Mouse (Mus musculus): Measurements from ENCODE around the gene Adam19.
"Not testable (repeated sequence)": the region's sequence is repeated elsewhere in the genome, so short reads cannot be mapped to it uniquely, and the experiment has no call there.

Gene Adam19

DNA sequence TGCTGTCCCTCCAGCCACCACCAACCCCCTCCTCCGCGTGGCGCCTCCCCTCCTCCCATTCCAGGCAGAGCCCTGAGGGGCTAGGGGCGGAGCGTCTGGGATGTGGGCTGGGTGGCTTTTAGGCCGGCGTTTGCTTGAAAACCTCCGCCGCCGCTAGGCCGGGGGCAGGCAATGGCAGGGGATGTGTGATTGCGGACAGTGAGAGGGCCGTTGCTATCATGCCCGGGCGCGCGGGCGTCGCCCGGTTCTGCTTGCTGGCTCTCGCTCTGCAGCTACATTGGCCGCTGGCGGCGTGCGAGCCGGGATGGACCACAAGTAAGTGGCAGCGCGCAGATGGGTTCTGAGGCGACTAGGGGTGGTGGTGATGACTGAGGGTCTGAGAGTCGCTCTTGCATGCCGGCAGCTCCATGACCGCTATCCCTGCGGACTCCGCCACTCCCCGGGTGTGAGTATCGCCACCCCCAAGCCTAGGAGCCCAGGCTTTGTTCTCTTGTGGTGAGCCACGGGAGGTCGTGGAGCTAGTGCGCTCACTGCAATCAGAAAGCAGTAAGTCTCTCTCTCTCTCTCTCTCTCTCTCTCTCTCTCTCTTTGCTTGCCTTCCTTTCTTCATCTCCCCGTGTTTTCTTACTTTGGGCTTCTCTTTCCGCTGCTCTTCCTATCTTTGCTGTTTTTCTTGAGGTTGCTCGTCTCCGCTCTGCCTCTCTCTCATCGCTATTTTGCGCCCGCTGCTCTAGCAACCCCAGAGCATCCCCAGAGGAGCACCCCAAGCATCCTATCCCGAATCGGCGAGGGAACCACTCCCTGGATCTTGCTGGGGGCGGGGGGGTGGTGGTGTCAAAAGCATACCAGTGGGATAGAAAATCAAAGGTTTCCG is at the start of gene Adam19:
Adam19 (plus strand) TSS at position 97 of the 874 bp plus-strand sequence.
- peak; percentile 55 to 75 for DNase-seq

GRCm38 (mm10) chr11:46016061-46016460 is 39.7 kb upstream of the Adam19 start:
- DNase-seq: peak; percentile 55 to 69

- DNase-seq: no peak
Observed at GRCm38 (mm10) chr11:46020246-46020645, 35.5 kb upstream of the Adam19 start.

DNA sequence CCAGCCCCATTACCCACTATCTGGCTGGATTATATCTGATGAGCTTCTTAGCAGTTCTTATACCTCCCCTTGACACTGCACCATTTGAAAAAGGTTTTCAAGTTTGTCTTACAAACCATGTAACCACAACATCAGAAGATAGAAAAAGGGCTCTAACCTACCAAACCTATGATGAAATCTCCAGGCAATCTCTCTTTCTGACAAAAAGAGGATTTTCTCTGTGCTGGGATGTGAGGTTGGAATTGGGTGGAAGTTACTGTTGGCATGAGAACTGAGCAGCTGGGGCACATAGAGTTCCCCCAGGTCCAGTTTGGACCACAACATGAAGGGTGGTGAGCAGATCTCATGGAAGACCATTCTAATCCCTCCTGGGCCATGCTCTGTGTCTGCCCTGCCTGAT is 33.9 kb upstream of the Adam19 start:
- DNase-seq: no peak

DNA sequence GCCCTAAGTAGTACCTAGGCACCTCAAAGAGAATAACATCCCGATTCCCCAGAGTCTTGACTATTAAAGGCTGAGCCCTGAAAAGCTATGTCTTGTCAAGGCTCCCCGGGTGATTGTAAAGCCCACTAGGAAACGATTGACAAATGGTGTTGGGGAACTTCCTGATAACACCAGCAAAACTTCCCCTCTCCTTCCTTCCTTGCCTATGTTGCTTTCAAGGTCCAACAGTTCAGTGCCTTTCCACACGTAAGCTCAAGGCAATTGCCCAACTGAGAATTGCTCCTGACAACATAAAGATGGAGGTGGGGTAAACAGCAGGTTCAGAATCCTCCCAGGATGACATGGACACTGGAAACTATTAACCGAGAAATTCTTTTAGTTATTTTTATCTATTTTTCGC is 32.8 kb upstream of the Adam19 start:
- no peak for DNase-seq

DNA sequence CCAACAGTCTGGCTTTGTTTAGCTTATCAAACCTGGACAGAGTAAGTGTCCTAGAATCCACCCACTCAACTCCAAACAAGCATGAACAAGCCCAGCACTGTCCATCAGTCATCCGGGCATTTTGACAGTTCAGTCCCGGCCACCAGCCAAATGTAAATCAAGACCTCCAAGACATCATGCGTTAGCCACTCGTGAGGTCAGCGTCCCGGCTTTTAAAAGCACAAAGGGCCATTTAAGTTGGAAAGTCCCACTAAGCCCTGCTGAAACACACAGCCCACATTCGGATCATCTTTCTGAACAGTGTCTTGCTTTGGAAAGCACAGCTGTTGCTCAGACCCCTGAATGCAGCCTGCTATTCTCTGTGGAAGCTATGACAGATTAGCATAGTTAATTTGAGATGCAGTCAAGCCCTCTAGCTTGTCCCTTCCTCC is 29.8 kb upstream of the Adam19 start:
- DNase-seq: no peak

DNA sequence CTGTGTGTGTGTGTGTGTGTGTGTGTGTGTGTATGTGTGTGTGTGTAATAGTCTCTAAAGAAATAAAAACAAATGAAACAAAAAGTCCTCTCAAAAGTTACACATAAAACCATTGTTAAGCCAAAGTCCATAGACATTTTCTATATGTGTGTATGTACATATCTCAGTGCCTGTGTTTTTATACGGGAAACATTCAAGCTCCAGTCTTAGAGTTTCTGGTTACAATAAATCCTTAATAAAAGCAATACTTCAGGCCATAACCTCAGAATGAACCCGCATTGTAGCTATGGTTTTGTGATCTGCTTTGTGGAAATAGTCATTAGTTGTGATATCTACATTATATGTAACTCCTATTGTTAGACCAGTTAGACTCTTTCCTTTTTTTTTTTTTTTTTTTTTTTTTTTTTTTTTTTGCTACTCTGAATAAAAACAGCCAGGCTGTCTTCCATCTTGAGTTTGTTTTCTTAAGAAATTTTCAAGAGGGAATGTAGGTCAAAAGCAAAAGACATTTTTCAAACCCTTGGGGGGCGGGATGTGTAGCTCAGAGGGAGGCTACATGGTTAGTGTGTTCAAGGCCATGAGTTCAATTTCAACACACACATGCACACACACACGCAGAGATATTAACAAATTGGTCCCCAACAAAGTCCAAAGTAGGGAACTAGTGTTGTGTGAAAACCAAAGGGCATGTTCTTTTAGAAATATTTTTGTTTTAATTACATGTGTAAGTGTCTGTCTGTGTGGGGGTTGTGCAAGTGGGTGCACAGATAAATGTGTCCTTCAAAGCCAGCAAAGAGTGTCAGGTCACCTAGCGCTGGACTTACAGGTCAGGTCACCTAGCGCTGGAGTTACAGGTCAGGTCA is 27.6 kb upstream of the Adam19 start:
- DNase-seq: no peak

- DNase-seq: no peak
Observed at GRCm38 (mm10) chr11:46029485-46029884, 26.3 kb upstream of the Adam19 start.

GRCm38 (mm10) chr11:46030026-46030425 is 25.8 kb upstream of the Adam19 start:
- no peak for DNase-seq

DNA sequence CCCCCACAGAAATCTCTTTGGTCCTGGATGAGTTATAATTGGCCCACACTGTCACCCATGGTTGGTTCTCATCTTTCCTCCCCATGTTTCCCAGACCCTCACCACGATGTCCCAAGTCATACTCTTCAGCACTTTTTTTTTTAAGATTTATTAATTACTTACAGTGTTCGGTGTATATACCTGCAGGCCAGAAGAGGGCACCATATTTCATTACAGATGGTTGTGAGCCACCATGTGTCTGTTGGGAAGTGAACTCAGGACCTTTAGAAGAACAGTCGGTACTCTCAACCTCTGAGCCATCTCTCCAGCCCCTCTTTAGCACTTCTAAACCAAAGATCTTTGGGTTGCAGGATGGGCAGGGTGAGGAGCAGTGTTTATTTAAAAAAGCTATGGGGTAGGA is 24.3 kb upstream of the Adam19 start:
- no peak for DNase-seq

DNA sequence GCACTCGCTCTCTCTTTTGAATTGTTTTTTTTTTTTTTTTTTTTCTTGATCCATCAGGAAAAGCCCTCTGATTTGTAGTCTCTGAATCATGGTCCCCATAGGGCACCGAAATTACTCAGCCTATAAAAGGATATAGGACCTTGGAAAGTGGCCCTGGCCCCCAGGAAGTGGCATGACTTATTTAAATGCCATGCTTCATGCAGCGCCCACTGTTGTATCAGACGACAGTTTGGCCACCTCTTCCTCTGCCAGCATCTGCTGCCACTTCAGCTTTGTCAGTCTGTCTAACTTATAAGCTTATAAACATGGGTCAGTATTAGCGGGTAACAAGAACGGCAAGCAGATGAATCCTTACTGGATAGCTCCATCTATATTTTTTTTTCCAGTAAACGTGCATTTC is 22.8 kb upstream of the Adam19 start:
- no peak for DNase-seq

GRCm38 (mm10) chr11:46036374-46036773 is 19.4 kb upstream of the Adam19 start:
- no peak for DNase-seq

GRCm38 (mm10) chr11:46038901-46039300 is 16.9 kb upstream of the Adam19 start:
- no peak for DNase-seq

GRCm38 (mm10) chr11:46039335-46039734 is 16.5 kb upstream of the Adam19 start:
- DNase-seq: no peak

GRCm38 (mm10) chr11:46040841-46041556 is 14.8 kb upstream of the Adam19 start:
- no peak for DNase-seq

GRCm38 (mm10) chr11:46041607-46042267 is 14.1 kb upstream of the Adam19 start:
- no peak for DNase-seq

GRCm38 (mm10) chr11:46044781-46045180 is 11.0 kb upstream of the Adam19 start:
- DNase-seq: no peak

DNA sequence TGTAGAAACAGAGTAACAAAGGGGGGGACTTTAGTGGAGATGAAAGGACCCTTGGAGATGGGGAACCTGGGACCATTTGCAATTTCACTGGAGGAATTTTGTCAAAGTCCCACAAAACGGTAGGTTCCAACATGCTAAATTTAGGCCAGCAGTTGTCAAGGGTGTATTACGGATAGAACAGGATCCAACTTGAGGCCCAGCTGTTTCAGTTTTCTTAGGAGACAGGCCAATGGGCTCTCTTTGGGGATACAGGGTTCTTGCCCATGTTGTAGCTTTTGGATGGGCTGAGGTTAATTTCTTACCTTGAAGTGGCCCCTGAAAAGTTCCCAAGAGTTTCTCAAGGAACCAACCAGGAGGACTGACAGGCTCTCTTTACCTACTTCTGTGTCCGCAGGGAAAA is 8.5 kb upstream of the Adam19 start:
- no peak for DNase-seq

GRCm38 (mm10) chr11:46052105-46052659 is 3.6 kb upstream of the Adam19 start, which contains the start of gene Gm12166:
Gm12166 (minus strand) TSS chr11:46052321.
- peak; percentile 66 to 68 for DNase-seq

- not testable (repeated sequence) for DNase-seq
Observed at GRCm38 (mm10) chr11:46053457-46053856, 2.3 kb upstream of the Adam19 start.

DNA sequence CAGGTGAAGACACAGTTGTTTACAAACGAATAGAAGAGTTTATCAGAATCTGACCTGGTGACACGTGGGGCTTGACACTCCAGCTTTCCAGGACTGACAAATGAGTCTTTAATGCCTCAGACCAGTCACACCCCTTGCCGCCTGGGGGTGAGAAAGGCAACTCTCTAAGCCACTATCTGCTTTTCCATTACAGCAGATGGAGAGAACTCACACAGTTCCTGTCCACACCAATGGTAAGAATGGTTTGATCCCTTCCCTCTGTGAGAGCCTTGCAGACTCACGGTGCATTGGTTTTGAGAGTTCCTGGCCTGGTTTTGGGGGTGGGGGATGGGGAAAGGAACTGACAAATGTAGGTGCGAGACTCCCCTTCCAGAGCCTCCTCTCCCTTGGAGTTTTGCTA is 1.5 kb upstream of the Adam19 start:
- no peak for DNase-seq
